Mouse (Mus musculus) testis, adult 2 months (tissue): ENCODE measurements around the gene Il6ra. TPM values are rescaled to one million over a fixed set of nuclear protein-coding genes. Genes with fewer than 3 reads are reported as not detected.

Source experiments
- H3K27ac ChIP-seq: fragments of 200-500 bp; 2 replicates; pipeline ENCODE4 v1.5.1; 2012; ENCODE audit warnings: low read depth, low read length; ENCODE audit not compliant: control insufficient read depth, insufficient read depth
- H3K27me3 ChIP-seq: fragments of 200-500 bp; 2 replicates; pipeline ENCODE4 v1.6.1; 2012; ENCODE audit warnings: mild to moderate bottlenecking, low read length, moderate library complexity; ENCODE audit not compliant: control insufficient read depth, insufficient read depth
- H3K36me3 ChIP-seq: fragments of 200-500 bp; 2 replicates; pipeline ENCODE4 v1.6.1; 2012; ENCODE audit warnings: mild to moderate bottlenecking, low read length; ENCODE audit not compliant: control insufficient read depth, insufficient read depth
- H3K4me1 ChIP-seq: fragments of 200-500 bp; 2 replicates; pipeline ENCODE4 v1.6.1; 2012; ENCODE audit warnings: low read length; ENCODE audit not compliant: control insufficient read depth, insufficient read depth
- H3K4me3 ChIP-seq: fragments of 200-500 bp; 2 replicates; pipeline ENCODE4 v1.5.1; 2012; ENCODE audit warnings: low read depth, mild to moderate bottlenecking, low read length, moderate library complexity, mixed read lengths; ENCODE audit not compliant: control insufficient read depth
- CTCF ChIP-seq: fragments of 200-500 bp; IDR thresholded peaks from 2 replicates; pipeline ENCODE4 v1.5.1; 2012; ENCODE audit warnings: low read depth, mild to moderate bottlenecking, inconsistent platforms, low read length, moderate library complexity; ENCODE audit not compliant: control insufficient read depth, insufficient read depth, insufficient replicate concordance
- POLR2A ChIP-seq: fragments of 200-500 bp; IDR thresholded peaks from 2 replicates; pipeline ENCODE4 v1.6.1; 2012; ENCODE audit warnings: low read depth, mild to moderate bottlenecking, inconsistent platforms, low read length, moderate library complexity; ENCODE audit not compliant: control insufficient read depth
- polyA plus RNA-seq: library from polyadenylated mRNA; depleted of rRNA; stranded (reverse); fragments of >200 nt; gene quantifications from 2 replicates; pipeline ENCODE4 v1.2.3, GENCODE M21; 2012; rRNA removed

Gene Il6ra
- polyA plus RNA-seq, 1 experiment = 1.1 TPM

- no peak overlapping the region for H3K27ac ChIP-seq
- H3K4me3 ChIP-seq = no peak overlapping the region
- H3K36me3 ChIP-seq = no peaks in the 10 kb centered on the region
- TF ChIP-seq CTCF = peak; percentile 37; the same call in 1 of the 2 replicates
- no peak for TF ChIP-seq POLR2A
- H3K27me3 ChIP-seq = no peaks in the 10 kb centered on the region
- H3K4me1 ChIP-seq = peaks cover 2% of the 10 kb centered on the region
Observed at GRCm38 (mm10) chr3:89817056-89817455, 95.9 kb downstream of the Il6ra start.

Other genes starting within 250 kb of the Il6ra start
- gene Adar, start 198.2 kb downstream of the Il6ra start, polyA plus RNA-seq = 6.2 TPM in 2 replicates
- gene Chrnb2, start 148.6 kb downstream of the Il6ra start, polyA plus RNA-seq = 4.2 and 4.5 TPM in 2 replicates
- gene Ube2q1, start 139.6 kb downstream of the Il6ra start, polyA plus RNA-seq = 19.7 and 20.5 TPM in 2 replicates
- gene She, start 81.8 kb downstream of the Il6ra start, polyA plus RNA-seq = 0.12 and 0.24 TPM in 2 replicates
- 26.9 and 39.9 TPM in 2 replicates for gene Atp8b2, start 50.3 kb upstream of the Il6ra start, polyA plus RNA-seq
- gene Hax1, start 85.6 kb upstream of the Il6ra start, polyA plus RNA-seq = 108 and 116 TPM in 2 replicates
- 122 and 133 TPM in 2 replicates for gene 4933434E20Rik, start 138.4 kb upstream of the Il6ra start, polyA plus RNA-seq
- 200 and 234 TPM in 2 replicates for gene Ubap2l, start 139.4 kb upstream of the Il6ra start, polyA plus RNA-seq
- gene Tpm3, start 159.5 kb upstream of the Il6ra start, polyA plus RNA-seq = 59.5 and 61.4 TPM in 2 replicates
- gene Nup210l, start 190.9 kb upstream of the Il6ra start, polyA plus RNA-seq = 49.0 and 55.5 TPM in 2 replicates